Mouse (Mus musculus) layer of hippocampus, adult 8-10 months (tissue): ENCODE measurements around the gene G6pc2. TPM values are rescaled to one million over a fixed set of nuclear protein-coding genes. Genes with fewer than 3 reads are reported as not detected.

Experiments used
- DNase-seq, 2 experiments: peaks; one replicate each; pipeline ENCODE4 v3.0.0; 2022; ENCODE audit warnings: low spot score in 2 of 2
- total RNA-seq, 4 experiments: library from RNA; stranded (reverse); gene quantifications; 2 replicates each; pipeline ENCODE4 v1.2.4; 2022

Gene G6pc2
- total RNA-seq, 4 experiments from 2014 or later = not detected

DNA sequence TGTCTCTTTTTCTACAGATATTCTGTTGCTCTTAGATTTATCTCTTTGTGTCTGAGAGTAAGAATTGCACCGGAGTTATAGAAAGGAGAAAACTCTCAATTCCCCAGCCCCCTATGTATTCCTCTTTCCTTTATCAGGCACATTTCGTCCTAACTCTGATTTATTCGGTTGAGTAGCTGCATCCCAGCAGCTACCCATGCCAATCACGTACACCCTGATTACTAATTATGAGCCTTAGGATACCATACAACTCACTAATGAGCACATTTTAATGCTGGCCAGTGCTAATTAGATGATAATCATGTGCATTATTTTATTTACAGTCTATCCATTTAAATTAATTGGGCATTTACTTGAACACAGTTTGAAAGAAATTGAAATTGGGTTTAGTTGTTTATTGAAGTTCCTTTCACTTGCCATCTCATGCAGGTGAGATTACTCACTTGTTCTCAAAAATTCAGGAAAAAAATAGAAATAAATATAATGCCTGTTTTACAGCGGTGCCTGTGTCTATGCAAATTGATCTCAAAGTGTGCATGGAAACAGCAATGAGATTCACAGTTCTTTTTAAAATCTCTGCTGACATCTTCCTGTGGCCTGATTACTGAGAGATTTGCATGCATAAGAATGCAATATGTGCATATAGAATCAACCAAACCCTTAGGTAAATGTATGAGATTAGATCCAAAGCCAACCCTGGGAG, 24.3 kb downstream of the G6pc2 start:
- no peak for DNase-seq

DNA sequence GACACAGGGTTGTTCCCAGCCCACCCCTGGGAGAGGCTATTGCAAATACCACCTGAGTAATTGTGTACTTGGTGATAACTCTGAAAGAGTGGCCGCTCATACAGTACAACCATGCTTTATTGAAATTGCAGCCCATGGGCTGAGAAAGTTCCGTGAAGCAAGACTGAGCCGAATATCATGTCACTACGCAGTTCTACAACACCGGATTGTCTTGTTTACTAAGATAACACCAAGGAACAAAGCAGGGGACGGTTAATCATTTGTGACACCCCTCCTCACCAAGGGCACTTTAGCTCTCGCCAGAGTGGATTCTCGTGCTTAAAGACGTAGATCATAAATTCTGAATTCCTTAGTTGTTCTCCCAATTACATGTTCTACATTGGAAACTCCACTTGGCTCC, 28.4 kb downstream of the G6pc2 start:
- no peak for DNase-seq

- no peak for DNase-seq
Observed at GRCm38 (mm10) chr2:69244924-69245323, 34.1 kb downstream of the G6pc2 start.

DNA sequence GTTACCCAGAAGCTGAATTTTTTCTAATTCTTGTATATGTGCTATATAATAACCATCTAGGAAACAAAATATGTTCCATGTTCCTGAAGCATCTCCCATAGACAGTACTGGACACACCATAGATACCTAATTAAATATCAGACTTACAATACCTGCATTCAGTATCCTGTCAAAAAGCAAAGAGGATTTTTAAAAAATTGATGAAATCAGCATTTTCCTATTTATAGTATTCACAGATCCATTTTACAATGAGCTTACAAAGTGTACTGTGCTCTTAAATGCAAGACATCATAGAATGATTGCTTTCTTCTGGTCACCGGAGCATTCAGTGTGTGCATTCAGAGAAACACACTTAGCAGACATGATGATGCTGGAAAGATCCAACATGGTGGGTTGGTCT, 36.2 kb downstream of the G6pc2 start:
- no peak for DNase-seq

GRCm38 (mm10) chr2:69248221-69248755, 37.4 kb downstream of the G6pc2 start:
- no peak for DNase-seq

DNA sequence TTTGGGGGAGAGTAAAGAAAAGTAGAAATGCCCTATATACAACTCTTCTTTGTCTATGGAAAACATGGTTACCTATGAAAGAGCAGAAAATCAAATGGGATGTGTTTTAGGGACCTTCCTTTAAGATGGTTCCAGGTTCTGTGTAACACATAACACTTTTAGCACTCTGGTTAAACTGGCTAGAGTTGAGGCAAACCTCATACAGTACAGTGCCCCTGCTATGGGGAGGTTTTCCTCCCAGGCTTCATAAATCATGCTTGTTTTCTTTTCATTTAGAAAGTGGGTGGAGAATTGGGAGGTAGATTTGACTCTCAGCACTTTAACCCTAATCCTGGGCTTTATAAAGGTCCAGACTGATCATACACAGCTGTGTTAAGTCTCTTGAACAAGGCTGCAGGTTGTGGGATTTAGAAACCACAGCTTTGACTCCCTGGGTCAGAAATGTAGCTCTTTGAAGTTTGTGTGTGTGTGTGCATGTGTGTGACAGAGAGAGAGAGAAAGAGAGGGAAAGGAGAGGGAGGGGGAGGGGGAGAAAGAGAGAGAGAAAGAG, 53.3 kb downstream of the G6pc2 start:
- DNase-seq = no peak

DNA sequence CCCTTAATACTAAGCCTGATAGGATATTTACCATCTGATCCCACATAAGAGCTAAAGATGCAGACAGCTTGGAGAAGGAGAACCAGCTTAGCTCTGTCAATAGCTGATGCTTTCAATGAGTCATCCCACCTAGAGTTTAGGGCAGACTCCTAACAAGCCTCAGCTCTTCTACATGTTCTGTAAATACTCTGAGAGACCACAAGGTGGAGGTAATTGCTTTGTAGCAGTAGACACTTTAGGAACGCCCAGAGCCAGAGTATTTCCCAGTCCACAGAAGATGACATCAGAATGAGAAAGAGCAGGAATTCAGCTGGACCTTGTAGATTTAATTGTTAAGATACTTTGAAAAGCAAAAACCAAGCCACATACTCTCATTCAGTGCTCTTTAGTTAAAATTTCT, 65.0 kb downstream of the G6pc2 start:
- no peak for DNase-seq

Other genes starting within 250 kb of the G6pc2 start
- gene Nostrin, start 75.3 kb upstream of the G6pc2 start, total RNA-seq = 1 to 10 TPM; 3.2 to 6.0 (median 4.2) TPM
- gene Spc25, start 4.9 kb upstream of the G6pc2 start, total RNA-seq = under 1 TPM; 0.41 to 0.89 (median 0.51) TPM
- not detected for gene Abcb11, start 131.5 kb downstream of the G6pc2 start, total RNA-seq
- not detected for gene Dhrs9, start 169.4 kb downstream of the G6pc2 start, total RNA-seq